Mouse (Mus musculus) embryonic facial prominence, embryonic 13.5 days (tissue): ENCODE measurements at regions not wholly inside any gene's neighbourhood (a gene's known extent, or its start where the extent isn't known, plus 50 kb on each side); places are given as distances from the start of the nearest gene placed in this dataset.

Experiments used
- ATAC-seq: fragments of 200-750 bp; cut with Nextera tagmentation; 2 replicates; pipeline ENCODE4 v1.8.0; 2017; ENCODE audit warnings: low read depth; ENCODE audit not compliant: insufficient number of reproducible peaks, insufficient read depth, low FRiP score, low TSS enrichment
- H3K27ac ChIP-seq: fragments of 300-500 bp; sonication (generic); 2 replicates; pipeline ENCODE4 v1.5.1; 2015; ENCODE audit warnings: moderate library complexity, mild to moderate bottlenecking, inconsistent platforms
- H3K27me3 ChIP-seq: fragments of 300-500 bp; sonication (generic); 2 replicates; pipeline ENCODE4 v1.6.1; 2015; ENCODE audit warnings: mild to moderate bottlenecking, inconsistent platforms
- H3K36me3 ChIP-seq: fragments of 300-500 bp; sonication (generic); 2 replicates; pipeline ENCODE4 v1.6.1; 2015; ENCODE audit warnings: mild to moderate bottlenecking, inconsistent platforms
- H3K4me1 ChIP-seq: fragments of 300-500 bp; sonication (generic); 2 replicates; pipeline ENCODE4 v1.6.1; 2015; ENCODE audit warnings: inconsistent platforms
- H3K4me2 ChIP-seq: fragments of 300-500 bp; sonication (generic); 2 replicates; pipeline ENCODE4 v1.6.1; 2015; ENCODE audit warnings: moderate library complexity, mild to moderate bottlenecking, inconsistent platforms
- H3K4me3 ChIP-seq: fragments of 300-500 bp; sonication (generic); 2 replicates; pipeline ENCODE4 v1.5.1; 2015; ENCODE audit warnings: mild to moderate bottlenecking, inconsistent platforms
- H3K9ac ChIP-seq: fragments of 300-500 bp; sonication (generic); 2 replicates; pipeline ENCODE4 v1.6.1; 2015; ENCODE audit warnings: mild to moderate bottlenecking, inconsistent platforms
- H3K9me3 ChIP-seq: fragments of 300-500 bp; sonication (generic); 2 replicates; pipeline ENCODE4 v1.6.1; 2016; ENCODE audit warnings: inconsistent platforms
- WGBS: fragments of 180-500 bp; shearing (Covaris S2); methylation state at CpG from one replicate; pipeline ENCODE4 v1.1.7; 2015; ENCODE audit warnings: mixed read lengths; 5-methylcytosine and 5-hydroxymethylcytosine counted together

GRCm38 (mm10) chr15:27137580-27137979, 242.2 kb upstream of the Fbxl7 start:
- H3K27ac ChIP-seq: no peak overlapping the region
- H3K9me3 ChIP-seq: no peaks in the 10 kb centered on the region
- no peak overlapping the region for H3K4me3 ChIP-seq
- no peak overlapping the region for H3K9ac ChIP-seq
- WGBS: 66% methylated on average over 5 of the region's 5 CpGs
- no peak for ATAC-seq
- H3K36me3 ChIP-seq: no peaks in the 10 kb centered on the region
- no peaks in the 10 kb centered on the region for H3K4me1 ChIP-seq
- no peak overlapping the region for H3K4me2 ChIP-seq
- no peaks in the 10 kb centered on the region for H3K27me3 ChIP-seq

GRCm38 (mm10) chr15:27145860-27146259, 250.5 kb upstream of the Fbxl7 start:
- Histone ChIP-seq H3K27ac (no peak overlapping the region), H3K4me2 (no peak overlapping the region), H3K36me3 (no peaks in the 10 kb centered on the region), H3K4me3 (no peak overlapping the region), H3K9ac (no peak overlapping the region), H3K9me3 (no peaks in the 10 kb centered on the region), H3K27me3 (no peaks in the 10 kb centered on the region), H3K4me1 (no peaks in the 10 kb centered on the region)
- WGBS: 76% methylated on average over 6 of the region's 6 CpGs
- no peak for ATAC-seq

- Histone ChIP-seq H3K9me3 (no peaks in the 10 kb centered on the region), H3K27ac (no peak overlapping the region), H3K27me3 (no peaks in the 10 kb centered on the region), H3K4me1 (no peaks in the 10 kb centered on the region), H3K4me2 (no peak overlapping the region), H3K36me3 (no peaks in the 10 kb centered on the region), H3K4me3 (no peak overlapping the region), H3K9ac (no peak overlapping the region)
- 72% methylated on average over 5 of the region's 5 CpGs for WGBS
- ATAC-seq: no peak
These were observed 265.6 kb upstream of the Fbxl7 start for GRCm38 (mm10) chr15:27160986-27161385.

GRCm38 (mm10) chr15:27167484-27167883, 272.1 kb upstream of the Fbxl7 start:
- no peak for ATAC-seq
- no peak overlapping the region for H3K9ac ChIP-seq
- H3K27me3 ChIP-seq: no peaks in the 10 kb centered on the region
- no peaks in the 10 kb centered on the region for H3K4me1 ChIP-seq
- no peak overlapping the region for H3K27ac ChIP-seq
- no peaks in the 10 kb centered on the region for H3K9me3 ChIP-seq
- 76% methylated on average over 1 of the region's 1 CpGs for whole genome bisulfite sequencing
- H3K4me3 ChIP-seq: no peak overlapping the region
- no peaks in the 10 kb centered on the region for H3K36me3 ChIP-seq
- no peak overlapping the region for H3K4me2 ChIP-seq

- Histone ChIP-seq H3K27ac (no peak overlapping the region), H3K4me3 (no peak overlapping the region), H3K27me3 (no peaks in the 10 kb centered on the region), H3K9me3 (no peaks in the 10 kb centered on the region), H3K4me2 (no peak overlapping the region), H3K9ac (no peak overlapping the region), H3K4me1 (no peaks in the 10 kb centered on the region), H3K36me3 (no peaks in the 10 kb centered on the region)
- no peak for ATAC-seq
- WGBS: 85% methylated on average over 7 of the region's 7 CpGs
These were observed 274.5 kb upstream of the Fbxl7 start for GRCm38 (mm10) chr15:27169846-27170245.

- H3K27me3 ChIP-seq: no peaks in the 10 kb centered on the region
- H3K27ac ChIP-seq: no peak overlapping the region
- no peaks in the 10 kb centered on the region for H3K4me1 ChIP-seq
- H3K36me3 ChIP-seq: no peaks in the 10 kb centered on the region
- 32% methylated on average over 5 of the region's 5 CpGs for WGBS
- no peak overlapping the region for H3K4me2 ChIP-seq
- no peak for ATAC-seq
- H3K4me3 ChIP-seq: no peak overlapping the region
- H3K9ac ChIP-seq: no peak overlapping the region
- H3K9me3 ChIP-seq: no peaks in the 10 kb centered on the region
These were observed 278.1 kb upstream of the Fbxl7 start for GRCm38 (mm10) chr15:27173506-27173905.

- Histone ChIP-seq H3K27me3 (no peaks in the 10 kb centered on the region), H3K9ac (no peak overlapping the region), H3K4me3 (no peak overlapping the region), H3K27ac (no peak overlapping the region), H3K4me2 (peak overlapping the region; percentile 7; the same call in 1 of the 2 replicates), H3K36me3 (no peaks in the 10 kb centered on the region), H3K4me1 (no peaks in the 10 kb centered on the region), H3K9me3 (no peaks in the 10 kb centered on the region)
- 43% methylated on average over 13 of the region's 13 CpGs for WGBS
- ATAC-seq: no peak
These were observed 282.9 kb upstream of the Fbxl7 start for GRCm38 (mm10) chr15:27178084-27178935.

- Histone ChIP-seq H3K4me2 (no peak overlapping the region), H3K36me3 (no peaks in the 10 kb centered on the region), H3K9me3 (no peaks in the 10 kb centered on the region), H3K27ac (no peak overlapping the region), H3K4me1 (no peaks in the 10 kb centered on the region), H3K27me3 (no peaks in the 10 kb centered on the region), H3K9ac (no peak overlapping the region), H3K4me3 (no peak overlapping the region)
- no peak for ATAC-seq
- 50% methylated on average over 4 of the region's 4 CpGs for WGBS
These were observed 276.8 kb upstream of the Ank start for GRCm38 (mm10) chr15:27189699-27190098.

GRCm38 (mm10) chr15:27201513-27201912, 265.0 kb upstream of the Ank start:
- Histone ChIP-seq H3K27me3 (no peaks in the 10 kb centered on the region), H3K4me1 (no peaks in the 10 kb centered on the region), H3K9me3 (0 out of 2 replicates have a peak, but pooled peaks cover 2% of the 10 kb centered on the region), H3K4me2 (no peak overlapping the region), H3K36me3 (no peaks in the 10 kb centered on the region), H3K27ac (no peak overlapping the region), H3K4me3 (no peak overlapping the region), H3K9ac (no peak overlapping the region)
- ATAC-seq: no peak
- 74% methylated on average over 3 of the region's 3 CpGs for WGBS

GRCm38 (mm10) chr15:27204888-27205287, 261.6 kb upstream of the Ank start:
- ATAC-seq: no peak

GRCm38 (mm10) chr15:27207446-27207845, 259.0 kb upstream of the Ank start:
- no peak for ATAC-seq

More at GRCm38 (mm10) chr15:27204888-27205287, 261.6 kb upstream of the Ank start:
- Histone ChIP-seq H3K9ac (no peak overlapping the region), H3K4me2 (no peak overlapping the region), H3K36me3 (no peaks in the 10 kb centered on the region), H3K27ac (no peak overlapping the region), H3K27me3 (no peaks in the 10 kb centered on the region), H3K9me3 (0 out of 2 replicates have a peak, but pooled peaks cover 2% of the 10 kb centered on the region), H3K4me3 (no peak overlapping the region), H3K4me1 (no peaks in the 10 kb centered on the region)
- WGBS: 68% methylated on average over 6 of the region's 6 CpGs

GRCm38 (mm10) chr15:27216387-27216786, 250.1 kb upstream of the Ank start:
- H3K27me3 ChIP-seq: no peaks in the 10 kb centered on the region
- no peak overlapping the region for H3K9ac ChIP-seq
- no peak overlapping the region for H3K4me3 ChIP-seq
- no peak for ATAC-seq
- H3K4me2 ChIP-seq: no peak overlapping the region
- no peaks in the 10 kb centered on the region for H3K36me3 ChIP-seq
- H3K27ac ChIP-seq: no peak overlapping the region
- 31% methylated on average over 7 of the region's 7 CpGs for WGBS
- H3K4me1 ChIP-seq: peaks cover 7% of the 10 kb centered on the region
- no peaks in the 10 kb centered on the region for H3K9me3 ChIP-seq

More at GRCm38 (mm10) chr15:27207446-27207845, 259.0 kb upstream of the Ank start:
- Histone ChIP-seq H3K27me3 (no peaks in the 10 kb centered on the region), H3K27ac (no peak overlapping the region), H3K4me2 (no peak overlapping the region), H3K4me3 (no peak overlapping the region), H3K9me3 (0 out of 2 replicates have a peak, but pooled peaks cover 2% of the 10 kb centered on the region), H3K9ac (no peak overlapping the region), H3K36me3 (no peaks in the 10 kb centered on the region), H3K4me1 (no peaks in the 10 kb centered on the region)
- WGBS: 76% methylated on average over 11 of the region's 11 CpGs
